Mouse (Mus musculus) neural tube, embryonic 15.5 days (tissue): ENCODE data around the gene Tpsab1. TPM values are rescaled to one million over a fixed set of nuclear protein-coding genes. Genes with fewer than 3 reads are reported as not detected.

Source experiments
- ATAC-seq: fragments of 200-750 bp; cut with Nextera tagmentation; 2 replicates; pipeline ENCODE4 v1.8.0; 2017; ENCODE audit warnings: mild to moderate bottlenecking, moderate TSS enrichment, moderate library complexity; ENCODE audit not compliant: low FRiP score
- H3K27ac ChIP-seq: fragments of 300-500 bp; sonication (generic); replicated peaks from 2 replicates; pipeline ENCODE4 v1.5.1; 2015; ENCODE audit warnings: mild to moderate bottlenecking, inconsistent platforms
- H3K27me3 ChIP-seq: fragments of 300-500 bp; sonication (generic); replicated peaks from 2 replicates; pipeline ENCODE4 v1.6.1; 2015; ENCODE audit warnings: inconsistent platforms
- H3K36me3 ChIP-seq: fragments of 300-500 bp; sonication (generic); 2 replicates; pipeline ENCODE4 v1.6.1; 2015; ENCODE audit warnings: inconsistent platforms
- H3K4me1 ChIP-seq: fragments of 300-500 bp; sonication (generic); 2 replicates; pipeline ENCODE4 v1.6.1; 2015; ENCODE audit warnings: inconsistent platforms
- H3K4me2 ChIP-seq: fragments of 300-500 bp; sonication (generic); 2 replicates; pipeline ENCODE4 v1.6.1; 2015; ENCODE audit warnings: inconsistent platforms, mild to moderate bottlenecking, moderate library complexity
- H3K4me3 ChIP-seq: fragments of 300-500 bp; sonication (generic); replicated peaks from 2 replicates; pipeline ENCODE4 v1.5.1; 2015; ENCODE audit warnings: mild to moderate bottlenecking, inconsistent platforms
- H3K9ac ChIP-seq: fragments of 300-500 bp; sonication (generic); replicated peaks from 2 replicates; pipeline ENCODE4 v1.6.1; 2015; ENCODE audit warnings: mild to moderate bottlenecking, inconsistent platforms
- H3K9me3 ChIP-seq: fragments of 300-500 bp; sonication (generic); replicated peaks from 2 replicates; pipeline ENCODE4 v1.6.1; 2016; ENCODE audit warnings: inconsistent platforms
- WGBS: fragments of 180-500 bp; shearing (Covaris S2); methylation state at CpG from one replicate; pipeline ENCODE4 v1.1.7; 2015; ENCODE audit warnings: mixed read lengths; 5-methylcytosine and 5-hydroxymethylcytosine counted together
- polyA plus RNA-seq: library from polyadenylated mRNA; unstranded; fragments of >200 nt; fragmentation: Nextera tagmentation; extraction: Ambion mirVana; gene quantifications from 2 replicates; pipeline ENCODE4 v1.2.1, GENCODE M21; 2015

Gene Tpsab1
- polyA plus RNA-seq: 0.19 TPM in 1 of 2 replicates, not detected in the other

GRCm38 (mm10) chr17:25345462-25345861, at the start of gene Tpsab1:
Gene Tpsab1, minus strand, starts transcription at chr17:25345562.
- H3K4me2 ChIP-seq: no peak within 1 kb of the TSS
- H3K9ac ChIP-seq: no peak within 1 kb of the TSS
- no peak for ATAC-seq
- no peaks in the 10 kb centered on the region for H3K9me3 ChIP-seq
- H3K36me3 ChIP-seq: no peaks in the 10 kb centered on the region
- WGBS: 91% methylated on average over 4 of the region's 4 CpGs
- H3K4me1 ChIP-seq: no peaks in the 10 kb centered on the region
- no peak within 1 kb of the TSS for H3K4me3 ChIP-seq
- no peaks in the 10 kb centered on the region; the same call in 1 of the 2 replicates for H3K27me3 ChIP-seq
- no peak within 1 kb of the TSS for H3K27ac ChIP-seq

DNA sequence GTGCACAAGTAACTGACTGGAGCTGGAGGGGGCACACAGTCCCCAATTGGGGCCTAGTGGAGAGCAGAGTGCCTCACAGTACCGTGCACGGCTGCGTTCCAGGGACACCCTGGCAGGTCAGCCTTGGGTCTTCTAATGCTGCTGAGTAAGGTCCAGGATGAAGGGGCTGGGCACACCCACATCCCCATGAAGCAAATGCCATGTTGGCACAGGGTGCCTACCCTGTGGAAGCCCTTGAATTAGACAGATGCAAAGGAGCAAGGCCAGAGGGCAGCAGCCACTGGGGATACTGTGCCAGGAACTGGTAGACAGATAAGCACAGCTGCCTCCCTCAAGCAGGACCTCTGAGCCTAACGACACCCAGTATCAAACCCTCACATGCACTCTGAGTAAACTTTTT, 49.2 kb upstream of the Tpsab1 start:
- no peak overlapping the region for H3K27ac ChIP-seq
- H3K36me3 ChIP-seq: peaks cover 35% of the 10 kb centered on the region
- H3K9me3 ChIP-seq: no peaks in the 10 kb centered on the region
- no peak overlapping the region for H3K4me3 ChIP-seq
- WGBS: 90% methylated on average over 4 of the region's 4 CpGs
- no peak overlapping the region for H3K4me2 ChIP-seq
- ATAC-seq: no peak
- H3K27me3 ChIP-seq: no peaks in the 10 kb centered on the region
- no peak overlapping the region for H3K9ac ChIP-seq
- peaks cover 20% of the 10 kb centered on the region for H3K4me1 ChIP-seq

GRCm38 (mm10) chr17:25374011-25374410, 28.6 kb upstream of the Tpsab1 start:
- H3K36me3 ChIP-seq: peaks cover 36% of the 10 kb centered on the region

GRCm38 (mm10) chr17:25372491-25372890, 27.1 kb upstream of the Tpsab1 start:
- 75% methylated on average over 8 of the region's 8 CpGs for WGBS
- Histone ChIP-seq H3K4me2 (no peak overlapping the region), H3K9ac (no peak overlapping the region), H3K27me3 (no peaks in the 10 kb centered on the region), H3K36me3 (peaks cover 25% of the 10 kb centered on the region), H3K4me3 (no peak overlapping the region), H3K9me3 (no peaks in the 10 kb centered on the region), H3K27ac (no peak overlapping the region), H3K4me1 (no peaks in the 10 kb centered on the region)
- no peak for ATAC-seq

More at GRCm38 (mm10) chr17:25374011-25374410, 28.6 kb upstream of the Tpsab1 start:
- Histone ChIP-seq H3K4me2 (no peak overlapping the region), H3K9ac (no peak overlapping the region), H3K4me3 (no peak overlapping the region), H3K4me1 (no peaks in the 10 kb centered on the region), H3K27me3 (no peaks in the 10 kb centered on the region), H3K9me3 (no peaks in the 10 kb centered on the region), H3K27ac (no peak overlapping the region)
- no peak for ATAC-seq
- 43% methylated on average over 9 of the region's 9 CpGs for WGBS

GRCm38 (mm10) chr17:25368973-25369372, 23.6 kb upstream of the Tpsab1 start, which contains the start of gene Tpsg1:
Gene Tpsg1, plus strand, starts transcription at chr17:25369273.
- no peaks in the 10 kb centered on the region for H3K9me3 ChIP-seq
- 83% methylated on average over 3 of the region's 3 CpGs for WGBS
- H3K27me3 ChIP-seq: no peaks in the 10 kb centered on the region
- ATAC-seq: no peak
- no peak within 1 kb of the TSS for H3K4me2 ChIP-seq
- H3K4me3 ChIP-seq: no peak within 1 kb of the TSS
- no peaks in the 10 kb centered on the region for H3K4me1 ChIP-seq
- no peak within 1 kb of the TSS for H3K27ac ChIP-seq
- H3K36me3 ChIP-seq: no peaks in the 10 kb centered on the region
- H3K9ac ChIP-seq: no peak within 1 kb of the TSS

DNA sequence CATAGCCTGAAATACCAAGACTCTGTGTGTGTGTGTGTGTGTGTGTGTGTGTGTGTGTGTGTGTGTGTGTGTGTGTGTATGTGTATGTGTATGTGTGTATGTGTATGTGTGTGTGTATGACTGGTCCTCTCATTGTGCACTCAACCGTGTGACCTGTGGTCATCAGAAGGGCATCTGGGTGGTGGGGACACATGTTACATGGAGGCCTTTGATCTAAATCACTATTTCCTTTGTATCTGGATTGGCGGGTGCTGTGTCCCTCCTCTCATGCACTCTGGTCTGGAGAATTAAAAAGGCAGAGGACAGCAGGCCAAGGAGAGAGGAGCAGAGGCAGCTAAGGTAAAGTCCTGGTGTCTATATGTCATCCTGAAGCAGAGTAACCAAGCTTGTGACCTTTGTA, 20.6 kb upstream of the Tpsab1 start, which contains the start of gene Tpsb2:
Gene Tpsb2, plus strand, starts transcription at position 301 of the 400 bp plus-strand sequence.
- Histone ChIP-seq H3K27ac (no peak within 1 kb of the TSS), H3K4me3 (no peak within 1 kb of the TSS), H3K4me2 (no peak within 1 kb of the TSS), H3K9ac (no peak within 1 kb of the TSS), H3K4me1 (no peaks in the 10 kb centered on the region), H3K27me3 (no peaks in the 10 kb centered on the region), H3K9me3 (no peaks in the 10 kb centered on the region), H3K36me3 (no peaks in the 10 kb centered on the region)
- 75% methylated on average over 2 of the region's 2 CpGs for WGBS
- no peak for ATAC-seq

- no peak overlapping the region for H3K4me2 ChIP-seq
- H3K27me3 ChIP-seq: no peaks in the 10 kb centered on the region
- no peaks in the 10 kb centered on the region for H3K9me3 ChIP-seq
- no peak for ATAC-seq
- H3K27ac ChIP-seq: no peak overlapping the region
- WGBS: 3% methylated on average over 1 of the region's 1 CpGs
- no peaks in the 10 kb centered on the region for H3K36me3 ChIP-seq
- no peak overlapping the region for H3K9ac ChIP-seq
- no peaks in the 10 kb centered on the region for H3K4me1 ChIP-seq
- no peak overlapping the region for H3K4me3 ChIP-seq
Measured at GRCm38 (mm10) chr17:25363726-25364125, 18.4 kb upstream of the Tpsab1 start.

GRCm38 (mm10) chr17:25361291-25361690, 15.9 kb upstream of the Tpsab1 start:
- Histone ChIP-seq H3K4me3 (no peak overlapping the region), H3K27me3 (0 out of 2 replicates have a peak, but pooled peaks cover 3% of the 10 kb centered on the region), H3K9me3 (no peaks in the 10 kb centered on the region), H3K9ac (no peak overlapping the region), H3K4me1 (no peaks in the 10 kb centered on the region), H3K27ac (no peak overlapping the region), H3K4me2 (no peak overlapping the region), H3K36me3 (no peaks in the 10 kb centered on the region)
- no peak for ATAC-seq
- WGBS: 70% methylated on average over 2 of the region's 2 CpGs

GRCm38 (mm10) chr17:25341490-25341889, 3.9 kb downstream of the Tpsab1 start:
- Histone ChIP-seq H3K4me3 (no peak overlapping the region), H3K4me2 (no peak overlapping the region), H3K27ac (no peak overlapping the region), H3K4me1 (no peaks in the 10 kb centered on the region), H3K9me3 (no peaks in the 10 kb centered on the region), H3K9ac (no peak overlapping the region), H3K27me3 (peaks cover 5% of the 10 kb centered on the region; the same call in 1 of the 2 replicates), H3K36me3 (no peaks in the 10 kb centered on the region)
- WGBS: 61% methylated on average over 3 of the region's 3 CpGs
- no peak for ATAC-seq

- no peak for ATAC-seq
- H3K4me2 ChIP-seq: no peak overlapping the region
- H3K9me3 ChIP-seq: no peaks in the 10 kb centered on the region
- no peak overlapping the region for H3K9ac ChIP-seq
- H3K4me1 ChIP-seq: no peaks in the 10 kb centered on the region
- WGBS: 88% methylated on average over 6 of the region's 6 CpGs
- H3K4me3 ChIP-seq: no peak overlapping the region
- no peaks in the 10 kb centered on the region for H3K36me3 ChIP-seq
- peaks cover 6% of the 10 kb centered on the region; the same call in 1 of the 2 replicates for H3K27me3 ChIP-seq
- no peak overlapping the region for H3K27ac ChIP-seq
Measured at GRCm38 (mm10) chr17:25340003-25340402, 5.4 kb downstream of the Tpsab1 start.

GRCm38 (mm10) chr17:25338218-25338617, 7.1 kb downstream of the Tpsab1 start:
- H3K27me3 ChIP-seq: peaks cover 13% of the 10 kb centered on the region
- no peak overlapping the region for H3K27ac ChIP-seq
- no peaks in the 10 kb centered on the region for H3K36me3 ChIP-seq
- WGBS: 86% methylated on average over 4 of the region's 4 CpGs
- H3K4me3 ChIP-seq: no peak overlapping the region
- no peak for ATAC-seq
- H3K9ac ChIP-seq: no peak overlapping the region
- no peaks in the 10 kb centered on the region for H3K4me1 ChIP-seq
- H3K4me2 ChIP-seq: no peak overlapping the region
- H3K9me3 ChIP-seq: no peaks in the 10 kb centered on the region

GRCm38 (mm10) chr17:25333943-25334342, 11.4 kb downstream of the Tpsab1 start:
- Histone ChIP-seq H3K9ac (no peak overlapping the region), H3K4me3 (no peak overlapping the region), H3K27me3 (peaks cover 24% of the 10 kb centered on the region), H3K4me1 (no peaks in the 10 kb centered on the region), H3K9me3 (no peaks in the 10 kb centered on the region), H3K36me3 (no peaks in the 10 kb centered on the region), H3K27ac (no peak overlapping the region), H3K4me2 (no peak overlapping the region)
- no peak for ATAC-seq
- WGBS: 0% methylated on average over 8 of the region's 8 CpGs
